Mouse (Mus musculus) megakaryocyte-erythroid progenitor cell, adult 5-6 weeks (primary cell): ENCODE results near the gene 5330417H12Rik. TPM values are rescaled to one million over a fixed set of nuclear protein-coding genes. Genes with fewer than 3 reads are reported as not detected.

Experiments
- ATAC-seq: replicated peaks from 2 replicates; pipeline ENCODE4 v1.8.0; 2016; ENCODE audit warnings: mild to moderate bottlenecking, inconsistent platforms; ENCODE audit not compliant: severe bottlenecking, poor library complexity, low FRiP score, low TSS enrichment
- total RNA-seq, 2 experiments: library from RNA; stranded (forward) in 1 of 2; stranded (reverse) in 1 of 2; fragments of 200-1000, 215-1000 nt in 1 of 2; fragments of >200 nt in 1 of 2; fragmentation: Nextera tagmentation in 1 of 2; gene quantifications; 2 replicates each; pipeline ENCODE4 v1.2.3; 2014 to 2017

5330417H12Rik gene
- total RNA-seq, 2 experiments from 2014 or later, result not detected

GRCm38 (mm10) chr7:107574276-107574675, 50.7 kb downstream of the 5330417H12Rik start:
- no peak for ATAC-seq

Other genes starting within 250 kb of the 5330417H12Rik start
- not detected in 2 replicates for gene Olfml1, start 57.7 kb downstream of the 5330417H12Rik start, total RNA-seq (2014; fragmentation: Nextera tagmentation)
- gene Olfml1, start 57.7 kb downstream of the 5330417H12Rik start, total RNA-seq (2017), result not detected in 2 replicates
- gene Ppfibp2, start 30.0 kb downstream of the 5330417H12Rik start, total RNA-seq (2014; fragmentation: Nextera tagmentation), result 0.66 and 1.5 TPM in 2 replicates
- 1.0 and 3.6 TPM in 2 replicates for gene Ppfibp2, start 30.0 kb downstream of the 5330417H12Rik start, total RNA-seq (2017)
- gene Cyb5r2, start 132.9 kb upstream of the 5330417H12Rik start, total RNA-seq (2014; fragmentation: Nextera tagmentation), result not detected in 2 replicates
- not detected in 2 replicates for gene Cyb5r2, start 132.9 kb upstream of the 5330417H12Rik start, total RNA-seq (2017)
- gene Ovch2, start 176.0 kb upstream of the 5330417H12Rik start, total RNA-seq (2014; fragmentation: Nextera tagmentation), result not detected in 2 replicates
- gene Ovch2, start 176.0 kb upstream of the 5330417H12Rik start, total RNA-seq (2017), result not detected in 2 replicates
- not detected in 2 replicates for gene Olfr467, start 187.1 kb upstream of the 5330417H12Rik start, total RNA-seq (2014; fragmentation: Nextera tagmentation)
- not detected in 2 replicates for gene Olfr467, start 187.1 kb upstream of the 5330417H12Rik start, total RNA-seq (2017)
- gene Olfr469, start 200.4 kb upstream of the 5330417H12Rik start, total RNA-seq (2014; fragmentation: Nextera tagmentation), result not detected in 2 replicates
- gene Olfr469, start 200.4 kb upstream of the 5330417H12Rik start, total RNA-seq (2017), result not detected in 2 replicates
- not detected in 2 replicates for gene Olfr470, start 222.3 kb upstream of the 5330417H12Rik start, total RNA-seq (2014; fragmentation: Nextera tagmentation)
- not detected in 2 replicates for gene Olfr470, start 222.3 kb upstream of the 5330417H12Rik start, total RNA-seq (2017)